Mouse (Mus musculus) thymus, postnatal 14 days (tissue): ENCODE results near the gene Ppfia4.
"Not testable (repeated sequence)": the region's sequence is repeated elsewhere in the genome, so short reads cannot be mapped to it uniquely, and the experiment has no call there.

Experiments used
- DNase-seq: peaks from one replicate; pipeline ENCODE4 v3.0.0; 2021

Ppfia4 gene

GRCm38 (mm10) chr1:134264341-134264740 lies 68.4 kb downstream of the Ppfia4 start:
- no peak for DNase-seq

GRCm38 (mm10) chr1:134249681-134250080 lies 83.0 kb downstream of the Ppfia4 start:
- not testable (repeated sequence) for DNase-seq
